Mouse (Mus musculus) erythroblast, embryonic 14.5 days (primary cell): Measurements from ENCODE around the gene Cep290. TPM values are rescaled to one million over a fixed set of nuclear protein-coding genes. Genes with fewer than 3 reads are reported as not detected.

Experiments
- H3K27me3 ChIP-seq: 2 replicates; pipeline ENCODE4 v1.6.1; 2012; ENCODE audit warnings: inconsistent platforms; ENCODE audit not compliant: control insufficient read depth
- H3K36me3 ChIP-seq: 2 replicates; pipeline ENCODE4 v1.6.1; 2012; ENCODE audit warnings: mild to moderate bottlenecking, inconsistent platforms; ENCODE audit not compliant: control insufficient read depth
- H3K4me1 ChIP-seq: 2 replicates; pipeline ENCODE4 v1.6.1; 2012; ENCODE audit warnings: inconsistent platforms; ENCODE audit not compliant: control insufficient read depth
- H3K4me3 ChIP-seq: replicated peaks from 2 replicates; pipeline ENCODE3; 2012; ENCODE audit warnings: moderate library complexity, mild to moderate bottlenecking, inconsistent platforms
- H3K9me3 ChIP-seq: 2 replicates; pipeline ENCODE4 v1.6.1; 2012; ENCODE audit warnings: low read length, inconsistent platforms, mixed read lengths; ENCODE audit not compliant: control insufficient read depth
- GATA1 ChIP-seq: IDR thresholded peaks from 2 replicates; pipeline ENCODE4 v1.6.1; 2012; ENCODE audit warnings: low read length, inconsistent platforms, mixed read lengths
- TAL1 ChIP-seq: IDR thresholded peaks from 3 replicates; pipeline ENCODE4 v1.6.1; 2012; ENCODE audit warnings: low read length, inconsistent platforms, mixed read lengths
- polyA plus RNA-seq: library from polyadenylated mRNA; stranded (reverse); fragments of >175 nt; gene quantifications from 2 replicates; pipeline ENCODE4 v1.2.3, GENCODE M21; 2012

The Cep290 gene
- 0.08 and 0.27 TPM in 2 replicates for polyA plus RNA-seq

- H3K9me3 ChIP-seq: no peaks in the 10 kb centered on the region
- H3K36me3 ChIP-seq: peaks cover 40% of the 10 kb centered on the region
- TF ChIP-seq TAL1 (no peak), GATA1 (no peak)
- peak within 1 kb of the TSS; percentile 94 for H3K4me3 ChIP-seq
- peaks cover 42% of the 10 kb centered on the region for H3K4me1 ChIP-seq
- H3K27me3 ChIP-seq: no peaks in the 10 kb centered on the region
These were observed at the start of gene Cep290, which contains the start of gene Tmtc3 for GRCm38 (mm10) chr10:100487097-100487978. Gene Cep290 (plus strand): TSS chr10:100487558. Gene Tmtc3 (minus strand): TSS chr10:100487350.

GRCm38 (mm10) chr10:100449394-100449793, 38.0 kb upstream of the Cep290 start:
- Histone ChIP-seq H3K27me3 (no peaks in the 10 kb centered on the region), H3K4me3 (no peak overlapping the region), H3K9me3 (no peaks in the 10 kb centered on the region), H3K4me1 (no peaks in the 10 kb centered on the region), H3K36me3 (peaks cover 57% of the 10 kb centered on the region)
- no peak for TF ChIP-seq GATA1
- no peak for TF ChIP-seq TAL1

GRCm38 (mm10) chr10:100460515-100460914, 26.8 kb upstream of the Cep290 start:
- Histone ChIP-seq H3K27me3 (no peaks in the 10 kb centered on the region), H3K36me3 (peaks cover 69% of the 10 kb centered on the region), H3K4me3 (no peak overlapping the region), H3K4me1 (no peaks in the 10 kb centered on the region), H3K9me3 (no peaks in the 10 kb centered on the region)
- TF ChIP-seq TAL1 (no peak), GATA1 (no peak)

GRCm38 (mm10) chr10:100475040-100475439, 12.3 kb upstream of the Cep290 start:
- Histone ChIP-seq H3K36me3 (peaks cover 46% of the 10 kb centered on the region), H3K4me3 (no peak overlapping the region), H3K27me3 (no peaks in the 10 kb centered on the region), H3K4me1 (peaks cover 2% of the 10 kb centered on the region; the same call in 1 of the 2 replicates), H3K9me3 (no peaks in the 10 kb centered on the region)
- TF ChIP-seq TAL1 (no peak), GATA1 (no peak)

- no peak overlapping the region for H3K4me3 ChIP-seq
- H3K27me3 ChIP-seq: no peaks in the 10 kb centered on the region
- no peaks in the 10 kb centered on the region for H3K9me3 ChIP-seq
- H3K4me1 ChIP-seq: peaks cover 9% of the 10 kb centered on the region
- H3K36me3 ChIP-seq: peaks cover 35% of the 10 kb centered on the region
- TF ChIP-seq TAL1: no peak
- no peak for TF ChIP-seq GATA1
These were observed 7.8 kb upstream of the Cep290 start for GRCm38 (mm10) chr10:100479538-100479937.

- H3K36me3 ChIP-seq: peaks cover 34% of the 10 kb centered on the region
- H3K27me3 ChIP-seq: no peaks in the 10 kb centered on the region
- H3K4me3 ChIP-seq: peak overlapping the region; percentile 94
- H3K4me1 ChIP-seq: peaks cover 42% of the 10 kb centered on the region
- TF ChIP-seq GATA1 (no peak), TAL1 (no peak)
- H3K9me3 ChIP-seq: no peaks in the 10 kb centered on the region
These were observed 659 bp upstream of the Cep290 start for GRCm38 (mm10) chr10:100486701-100487096.

- TF ChIP-seq GATA1: no peak
- TF ChIP-seq TAL1: no peak
- Histone ChIP-seq H3K27me3 (no peaks in the 10 kb centered on the region), H3K36me3 (peaks cover 60% of the 10 kb centered on the region), H3K9me3 (no peaks in the 10 kb centered on the region), H3K4me1 (peaks cover 30% of the 10 kb centered on the region), H3K4me3 (no peak overlapping the region)
These were observed 4.6 kb downstream of the Cep290 start for GRCm38 (mm10) chr10:100491916-100492315.

- TF ChIP-seq GATA1 (peak; percentile 80), TAL1 (peak; percentile 77)
- Histone ChIP-seq H3K9me3 (no peaks in the 10 kb centered on the region), H3K36me3 (peaks cover 80% of the 10 kb centered on the region)
These were observed 11.0 kb downstream of the Cep290 start for GRCm38 (mm10) chr10:100498309-100498708.

GRCm38 (mm10) chr10:100508170-100508569, 20.8 kb downstream of the Cep290 start:
- Histone ChIP-seq H3K4me1 (peaks cover 6% of the 10 kb centered on the region), H3K36me3 (peaks cover 41% of the 10 kb centered on the region), H3K27me3 (no peaks in the 10 kb centered on the region), H3K4me3 (no peak overlapping the region), H3K9me3 (no peaks in the 10 kb centered on the region)
- TF ChIP-seq GATA1: no peak
- TF ChIP-seq TAL1: no peak

More at GRCm38 (mm10) chr10:100498309-100498708, 11.0 kb downstream of the Cep290 start:
- H3K4me1 ChIP-seq: peaks cover 24% of the 10 kb centered on the region
- H3K4me3 ChIP-seq: peak overlapping the region; percentile 1
- no peaks in the 10 kb centered on the region for H3K27me3 ChIP-seq
